Mouse (Mus musculus) intestine, embryonic 14.5 days (tissue): Measurements from ENCODE around the gene Ntn3. TPM values are rescaled to one million over a fixed set of nuclear protein-coding genes. Genes with fewer than 3 reads are reported as not detected.

Experiments
- ATAC-seq: fragments of 200-750 bp; cut with Nextera tagmentation; replicated peaks from 2 replicates; pipeline ENCODE4 v1.8.0; 2017; ENCODE audit warnings: low read depth, moderate number of reproducible peaks, moderate TSS enrichment, moderate library complexity; ENCODE audit not compliant: low FRiP score, low TSS enrichment
- DNase-seq: peaks from one replicate; pipeline ENCODE4 v3.0.0-alpha.2; 2018; ENCODE audit warnings: low spot score
- H3K27ac ChIP-seq: fragments of 300-500 bp; sonication (generic); 2 replicates; pipeline ENCODE4 v1.5.1; 2014; ENCODE audit warnings: low read depth, mild to moderate bottlenecking, control low read depth
- H3K27me3 ChIP-seq: fragments of 300-500 bp; sonication (generic); replicated peaks from 2 replicates; pipeline ENCODE4 v1.6.1; 2014; ENCODE audit warnings: low read length, control low read depth; ENCODE audit not compliant: control insufficient read depth, insufficient read depth
- H3K36me3 ChIP-seq: fragments of 300-500 bp; sonication (generic); 2 replicates; pipeline ENCODE4 v1.6.1; 2014; ENCODE audit warnings: low read length, control low read depth; ENCODE audit not compliant: control insufficient read depth, insufficient read depth
- H3K4me1 ChIP-seq: fragments of 300-500 bp; sonication (generic); replicated peaks from 2 replicates; pipeline ENCODE4 v1.6.1; 2014; ENCODE audit warnings: low read length, control low read depth, mixed read lengths; ENCODE audit not compliant: control insufficient read depth, insufficient read depth
- H3K4me2 ChIP-seq: fragments of 300-500 bp; sonication (generic); 2 replicates; pipeline ENCODE4 v1.6.1; 2014; ENCODE audit warnings: low read length
- H3K4me3 ChIP-seq: fragments of 300-500 bp; sonication (generic); 2 replicates; pipeline ENCODE4 v1.5.1; 2014; ENCODE audit warnings: low read depth, low read length, control low read depth, mixed read lengths
- H3K9ac ChIP-seq: fragments of 300-500 bp; sonication (generic); 2 replicates; pipeline ENCODE4 v1.6.1; 2014; ENCODE audit warnings: mild to moderate bottlenecking, low read length
- H3K9me3 ChIP-seq: fragments of 300-500 bp; sonication (generic); 2 replicates; pipeline ENCODE4 v1.6.1; 2016; ENCODE audit warnings: low read length, control low read depth; ENCODE audit not compliant: control insufficient read depth
- WGBS: fragments of 180-500 bp; shearing (Covaris S2); extraction: QIAGEN DNeasy Blood & Tissue Kit; methylation state at CpG from one replicate; pipeline ENCODE4 v1.1.7; 2014; 5-methylcytosine and 5-hydroxymethylcytosine counted together
- polyA plus RNA-seq: library from polyadenylated mRNA; unstranded; fragments of >200 nt; fragmentation: Nextera tagmentation; extraction: Ambion mirVana; gene quantifications from 2 replicates; pipeline ENCODE4 v1.2.1, GENCODE M21; 2014

Gene Ntn3
- polyA plus RNA-seq, result 7.8 and 8.7 TPM in 2 replicates

- H3K4me2 ChIP-seq, result peak within 1 kb of the TSS; percentile 65
- H3K27ac ChIP-seq, result peak within 1 kb of the TSS; percentile 91
- DNase-seq (peak; percentile 87), ATAC-seq (peak; percentile 50)
- H3K36me3 ChIP-seq, result no peaks in the 10 kb centered on the region
- no peaks in the 10 kb centered on the region for H3K9me3 ChIP-seq
- peaks cover 77% of the 10 kb centered on the region for H3K4me1 ChIP-seq
- peak within 1 kb of the TSS; percentile 53 for H3K4me3 ChIP-seq
- peak within 1 kb of the TSS; percentile 64 for H3K9ac ChIP-seq
- under 1% methylated on average over 40 of the region's 43 CpGs for WGBS
- H3K27me3 ChIP-seq, result peaks cover 12% of the 10 kb centered on the region; the same call in 1 of the 2 replicates
Observed at GRCm38 (mm10) chr17:24209043-24209915, at the start of gene Ntn3. Ntn3 (minus strand) TSS chr17:24209531.

GRCm38 (mm10) chr17:24258981-24259380 lies 49.6 kb upstream of the Ntn3 start:
- no peak overlapping the region for H3K4me2 ChIP-seq
- no peak overlapping the region for H3K4me3 ChIP-seq
- H3K36me3 ChIP-seq, result no peaks in the 10 kb centered on the region
- no peaks in the 10 kb centered on the region for H3K4me1 ChIP-seq
- no peak overlapping the region for H3K9ac ChIP-seq
- no peaks in the 10 kb centered on the region for H3K27me3 ChIP-seq
- no peaks in the 10 kb centered on the region for H3K9me3 ChIP-seq
- no peak overlapping the region for H3K27ac ChIP-seq
- 64% methylated on average over 4 of the region's 4 CpGs for WGBS
- no peak for DNase-seq
- no peak for ATAC-seq

- ATAC-seq (no peak), DNase-seq (no peak)
- no peaks in the 10 kb centered on the region for H3K27me3 ChIP-seq
- WGBS, result 98% methylated on average over 2 of the region's 2 CpGs
- no peak overlapping the region for H3K9ac ChIP-seq
- peaks cover 11% of the 10 kb centered on the region for H3K4me1 ChIP-seq
- H3K36me3 ChIP-seq, result peaks cover 17% of the 10 kb centered on the region
- no peak overlapping the region for H3K27ac ChIP-seq
- H3K4me3 ChIP-seq, result 0 out of 2 replicates have a peak overlapping the region, but pooled peaks have one; percentile 62
- H3K4me2 ChIP-seq, result peak overlapping the region; percentile 76
- H3K9me3 ChIP-seq, result 0 out of 2 replicates have a peak, but pooled peaks cover 4% of the 10 kb centered on the region
Observed at GRCm38 (mm10) chr17:24252329-24252728, 43.0 kb upstream of the Ntn3 start.

- peaks cover 11% of the 10 kb centered on the region for H3K4me1 ChIP-seq
- 0 out of 2 replicates have a peak, but pooled peaks cover 4% of the 10 kb centered on the region for H3K9me3 ChIP-seq
- peak within 1 kb of the TSS; percentile 80 for H3K27ac ChIP-seq
- ATAC-seq (peak; percentile 100), DNase-seq (peak; percentile 94)
- H3K9ac ChIP-seq, result peak within 1 kb of the TSS; percentile 68
- H3K27me3 ChIP-seq, result no peaks in the 10 kb centered on the region
- under 1% methylated on average over 48 of the region's 48 CpGs for WGBS
- peak within 1 kb of the TSS; percentile 62 for H3K4me3 ChIP-seq
- peaks cover 24% of the 10 kb centered on the region for H3K36me3 ChIP-seq
- H3K4me2 ChIP-seq, result peak within 1 kb of the TSS; percentile 76
Observed at GRCm38 (mm10) chr17:24251320-24252069, 42.2 kb upstream of the Ntn3 start, which contains the start of gene Ccnf. Ccnf (minus strand) TSS chr17:24251484.

- DNase-seq (no peak), ATAC-seq (no peak)
- Histone ChIP-seq H3K4me2 (peak overlapping the region; percentile 56), H3K27ac (peak overlapping the region; percentile 80), H3K36me3 (peaks cover 29% of the 10 kb centered on the region), H3K9me3 (0 out of 2 replicates have a peak, but pooled peaks cover 4% of the 10 kb centered on the region), H3K4me1 (peaks cover 11% of the 10 kb centered on the region), H3K9ac (peak overlapping the region; percentile 68), H3K4me3 (peak overlapping the region; percentile 62), H3K27me3 (no peaks in the 10 kb centered on the region)
- WGBS, result under 1% methylated on average over 32 of the region's 32 CpGs
Observed at GRCm38 (mm10) chr17:24250988-24251319, 41.6 kb upstream of the Ntn3 start.

GRCm38 (mm10) chr17:24248641-24249040 lies 39.3 kb upstream of the Ntn3 start:
- Histone ChIP-seq H3K4me2 (no peak overlapping the region), H3K9me3 (peaks cover 12% of the 10 kb centered on the region; the same call in 1 of the 2 replicates), H3K36me3 (peaks cover 47% of the 10 kb centered on the region), H3K9ac (no peak overlapping the region), H3K4me3 (no peak overlapping the region), H3K27ac (no peak overlapping the region), H3K27me3 (no peaks in the 10 kb centered on the region), H3K4me1 (peaks cover 11% of the 10 kb centered on the region)
- 96% methylated on average over 2 of the region's 2 CpGs for WGBS
- ATAC-seq (no peak), DNase-seq (no peak)

GRCm38 (mm10) chr17:24244061-24244460 lies 34.7 kb upstream of the Ntn3 start:
- DNase-seq (no peak), ATAC-seq (no peak)
- H3K4me3 ChIP-seq, result no peak overlapping the region
- H3K36me3 ChIP-seq, result peaks cover 90% of the 10 kb centered on the region
- 99% methylated on average over 8 of the region's 8 CpGs for WGBS
- no peaks in the 10 kb centered on the region for H3K4me1 ChIP-seq
- no peaks in the 10 kb centered on the region for H3K27me3 ChIP-seq
- no peak overlapping the region for H3K27ac ChIP-seq
- no peak overlapping the region for H3K9ac ChIP-seq
- H3K9me3 ChIP-seq, result peaks cover 12% of the 10 kb centered on the region; the same call in 1 of the 2 replicates
- no peak overlapping the region for H3K4me2 ChIP-seq

GRCm38 (mm10) chr17:24243311-24243969 lies 34.1 kb upstream of the Ntn3 start:
- Histone ChIP-seq H3K9me3 (peaks cover 9% of the 10 kb centered on the region; the same call in 1 of the 2 replicates), H3K4me3 (no peak overlapping the region), H3K27ac (no peak overlapping the region), H3K27me3 (no peaks in the 10 kb centered on the region), H3K4me1 (no peaks in the 10 kb centered on the region), H3K4me2 (no peak overlapping the region), H3K9ac (no peak overlapping the region), H3K36me3 (peaks cover 90% of the 10 kb centered on the region)
- WGBS, result 79% methylated on average over 4 of the region's 4 CpGs
- ATAC-seq (no peak), DNase-seq (peak; percentile 73)
